Mouse (Mus musculus) heart, adult 2 months (tissue): ENCODE data around the gene Dhrs3.

ENCODE experiments used
- CTCF ChIP-seq: fragments of 200-600 bp; IDR thresholded peaks from 2 replicates; pipeline ENCODE4 v1.8.1; 2022; ENCODE audit warnings: antibody characterized with exemption, mild to moderate bottlenecking, moderate library complexity
- EP300 ChIP-seq: fragments of 200-500 bp; IDR thresholded peaks from 2 replicates; pipeline ENCODE4 v1.6.1; 2011; ENCODE audit warnings: low read depth, low read length, control low read depth; ENCODE audit not compliant: insufficient read depth
- POLR2A ChIP-seq: fragments of 200-500 bp; IDR thresholded peaks from 2 replicates; pipeline ENCODE4 v1.6.1; 2011; ENCODE audit warnings: mild to moderate bottlenecking, low read depth, low read length, control low read depth; ENCODE audit not compliant: insufficient read depth

GRCm38 (mm10) chr4:144879549-144879948, 13.1 kb upstream of the Dhrs3 start:
- TF ChIP-seq CTCF (no peak), POLR2A (no peak), EP300 (no peak)
